In genomic region chr12:79661270-79661669, GRCm38 (mm10) we compare ENCODE assay signal across 8 mouse cellular contexts.
DNase-seq lines count a peak whose midpoint lies in the region; ATAC-seq and TF ChIP-seq lines count a peak whose summit lies in the region.

No protein-coding gene starts in this region.

- H3K9ac ChIP-seq in lung, embryonic 14.5 days = no peak overlapping the region
- H3K9ac ChIP-seq in intestine, embryonic 15.5 days = no peak overlapping the region
- H3K9ac ChIP-seq in stomach, embryonic 16.5 days (ENCODE audit: low read length) = no peak overlapping the region

- no peak for TF ChIP-seq CTCF in lung, embryonic 14.5 days (IDR thresholded peaks at IDR 0.05; ENCODE audit: low read depth)

- 10% methylated on average over 2 of the region's 2 CpGs for WGBS in lung, embryonic 14.5 days
- WGBS in intestine, embryonic 15.5 days = 5% methylated on average over 2 of the region's 2 CpGs
- 29% methylated on average over 2 of the region's 2 CpGs for WGBS in stomach, embryonic 16.5 days

- no peak for ATAC-seq in lung, embryonic 14.5 days (ENCODE audit: insufficient read depth)
- ATAC-seq in intestine, embryonic 15.5 days = peak; percentile 64
- ATAC-seq in stomach, embryonic 16.5 days (ENCODE audit: insufficient read depth, low FRiP score) = no peak

- H3K4me3 ChIP-seq in lung, embryonic 14.5 days (ENCODE audit: low read depth, low read length) = no peak overlapping the region
- no peak overlapping the region for H3K4me3 ChIP-seq in intestine, embryonic 15.5 days (replicated peaks)
- no peak overlapping the region for H3K4me3 ChIP-seq in stomach, embryonic 16.5 days (replicated peaks; ENCODE audit: low read length)

- H3K9me3 ChIP-seq in lung, embryonic 14.5 days (ENCODE audit: low read depth, low read length) = no peaks in the 10 kb centered on the region
- no peaks in the 10 kb centered on the region for H3K9me3 ChIP-seq in intestine, embryonic 15.5 days
- H3K9me3 ChIP-seq in stomach, embryonic 16.5 days (replicated peaks; ENCODE audit: control insufficient read depth, low read length) = no peaks in the 10 kb centered on the region

- H3K36me3 ChIP-seq in lung, embryonic 14.5 days (ENCODE audit: insufficient read depth) = no peaks in the 10 kb centered on the region
- no peaks in the 10 kb centered on the region for H3K36me3 ChIP-seq in intestine, embryonic 15.5 days
- H3K36me3 ChIP-seq in stomach, embryonic 16.5 days (ENCODE audit: control insufficient read depth, insufficient read depth, low read length) = no peaks in the 10 kb centered on the region

- peak; percentile 89 for DNase-seq in adrenal gland, adult (ENCODE audit: inconsistent age in 2 of 2, low spot score in 1 of 2)
- DNase-seq in adrenal gland, adult 18-20 months (ENCODE audit: low spot score in 2 of 2) = no peak
- DNase-seq in lung, embryonic 14.5 days = no peak
- DNase-seq in lung, postnatal 25 days (ENCODE audit: low spot score) = no peak
- no peak for DNase-seq in frontal cortex, postnatal 25 days (ENCODE audit: low spot score in 2 of 2)
- no peak for DNase-seq in urinary bladder, postnatal 10 days (ENCODE audit: low spot score)

- no peaks in the 10 kb centered on the region for H3K27me3 ChIP-seq in lung, embryonic 14.5 days (ENCODE audit: insufficient read depth, low read length)
- no peaks in the 10 kb centered on the region for H3K27me3 ChIP-seq in intestine, embryonic 15.5 days (replicated peaks)
- no peaks in the 10 kb centered on the region for H3K27me3 ChIP-seq in stomach, embryonic 16.5 days (ENCODE audit: control insufficient read depth, insufficient read depth, low read length)

- peak overlapping the region; percentile 43; the same call in 1 of the 2 replicates for H3K27ac ChIP-seq in lung, embryonic 14.5 days (ENCODE audit: low read depth)
- H3K27ac ChIP-seq in intestine, embryonic 15.5 days = peak overlapping the region; percentile 57; the same call in 1 of the 2 replicates
- 0 out of 2 replicates have a peak overlapping the region, but pooled peaks have one; percentile 1 for H3K27ac ChIP-seq in stomach, embryonic 16.5 days (ENCODE audit: low read length)

- H3K4me1 ChIP-seq in lung, embryonic 14.5 days (ENCODE audit: insufficient read depth) = peaks cover 44% of the 10 kb centered on the region
- H3K4me1 ChIP-seq in intestine, embryonic 15.5 days (replicated peaks) = peaks cover 14% of the 10 kb centered on the region
- peaks cover 26% of the 10 kb centered on the region for H3K4me1 ChIP-seq in stomach, embryonic 16.5 days (ENCODE audit: control insufficient read depth, insufficient read depth, low read length)

- H3K4me2 ChIP-seq in lung, embryonic 14.5 days = no peak overlapping the region
- H3K4me2 ChIP-seq in intestine, embryonic 15.5 days (replicated peaks) = no peak overlapping the region
- H3K4me2 ChIP-seq in stomach, embryonic 16.5 days (ENCODE audit: low read depth, low read length) = no peak overlapping the region

Comparison
In these comparisons a context has a peak if more than half of its experiments do, and no peak if none do; other contexts are left out.
1. DNase-seq: peak in adrenal gland, adult (2 of 2); none in adrenal gland, adult 18-20 months (0 of 2), lung, embryonic 14.5 days (single experiment), lung, postnatal 25 days (single experiment), frontal cortex, postnatal 25 days (0 of 2) and urinary bladder, postnatal 10 days (single experiment).
2. H3K27ac ChIP-seq: peak in every context shown above with its lines; median percentile 57 in intestine, embryonic 15.5 days; 43 in lung, embryonic 14.5 days; 1 in stomach, embryonic 16.5 days.